Comparison of ENCODE assay signal across 23 mouse cellular contexts in genomic region chr2:6991010-6991421, GRCm38 (mm10).
DNase-seq lines count a peak whose midpoint lies in the region; ATAC-seq and TF ChIP-seq lines count a peak whose summit lies in the region.
"Had no signal": no experiment of that assay in that cellular context is flagged by ENCODE, and none has a peak within 500 bp of the region (broad histone marks: within the 10 kb centered on the region; RNA-seq: fewer than 3 reads in every experiment).

No protein-coding gene starts in this region.

- H3K4me2 ChIP-seq in lung, embryonic 14.5 days = no peak overlapping the region
- H3K4me2 ChIP-seq in heart, embryonic 15.5 days = peak overlapping the region; percentile 9
- H3K4me2 ChIP-seq: forebrain, embryonic 13.5 days; hindbrain, embryonic 14.5 days; stomach, embryonic 15.5 days had no signal

- H3K4me3 ChIP-seq in heart, embryonic 10.5 days = no peak overlapping the region
- no peak overlapping the region for H3K4me3 ChIP-seq in lung, embryonic 14.5 days (ENCODE audit: low read depth, low read length)
- no peak overlapping the region for H3K4me3 ChIP-seq in heart, embryonic 15.5 days
- H3K4me3 ChIP-seq: erythroblast, embryonic 14.5 days; forebrain, embryonic 13.5 days; left cerebral cortex, adult 2 months; stomach, embryonic 15.5 days had no signal

- peaks cover 11% of the 10 kb centered on the region; the same call in 1 of the 2 replicates for H3K4me1 ChIP-seq in heart, embryonic 10.5 days
- H3K4me1 ChIP-seq in lung, embryonic 14.5 days (ENCODE audit: insufficient read depth) = no peaks in the 10 kb centered on the region
- peaks cover 7% of the 10 kb centered on the region for H3K4me1 ChIP-seq in heart, embryonic 15.5 days (replicated peaks)
- H3K4me1 ChIP-seq: forebrain, embryonic 13.5 days; stomach, embryonic 15.5 days had no signal

- no peak for TF ChIP-seq CTCF in lung, embryonic 14.5 days (IDR thresholded peaks at IDR 0.05; ENCODE audit: low read depth)

- DNase-seq in heart, adult 11 months = peak; percentile 91
- DNase-seq in heart, embryonic 10.5 days (ENCODE audit: low spot score) = no peak
- peak; percentile 18 for DNase-seq in lung, embryonic 14.5 days
- no peak for DNase-seq in lung, adult 18-20 months
- DNase-seq in lung, postnatal 4 days = peak; percentile 13 to 29
- no peak for DNase-seq in spleen, postnatal 36 days (ENCODE audit: low spot score in 2 of 2)
- DNase-seq: cerebellum, adult 2 months; cerebellum, postnatal 36 days; kidney, adult 8-10 months; kidney, postnatal 25 days; layer of hippocampus, adult 9-11 months; left cerebral cortex, postnatal 4 days; liver; right cerebral cortex, postnatal 25 days; thymus, adult 18-20 months; thymus, postnatal 4 days had no signal

- no peak overlapping the region for H3K27ac ChIP-seq in heart, embryonic 10.5 days
- no peak overlapping the region for H3K27ac ChIP-seq in lung, embryonic 14.5 days (ENCODE audit: low read depth)
- peak overlapping the region; percentile 71 for H3K27ac ChIP-seq in heart, embryonic 15.5 days
- H3K27ac ChIP-seq: forebrain, embryonic 13.5 days; hindbrain, embryonic 14.5 days; stomach, embryonic 15.5 days had no signal

- H3K36me3 ChIP-seq in heart, embryonic 10.5 days = no peaks in the 10 kb centered on the region
- H3K36me3 ChIP-seq in lung, embryonic 14.5 days (ENCODE audit: insufficient read depth) = no peaks in the 10 kb centered on the region
- no peaks in the 10 kb centered on the region for H3K36me3 ChIP-seq in heart, embryonic 15.5 days
- H3K36me3 ChIP-seq: stomach, embryonic 15.5 days had no signal

- H3K9ac ChIP-seq in lung, embryonic 14.5 days = no peak overlapping the region
- H3K9ac ChIP-seq in heart, embryonic 15.5 days = no peak overlapping the region
- H3K9ac ChIP-seq: forebrain, embryonic 13.5 days; hindbrain, embryonic 14.5 days; stomach, embryonic 15.5 days had no signal

- ATAC-seq in lung, embryonic 14.5 days (ENCODE audit: insufficient read depth) = peak; percentile 41; the same call in 1 of the 2 replicates
- peak; percentile 60; the same call in 1 of the 2 replicates for ATAC-seq in heart, embryonic 15.5 days (replicated peaks; ENCODE audit: insufficient number of reproducible peaks, insufficient read depth, low FRiP score, low read depth)
- ATAC-seq: forebrain, embryonic 13.5 days had no signal

- 45% methylated on average over 5 of the region's 5 CpGs for WGBS in heart, embryonic 10.5 days
- 39% methylated on average over 5 of the region's 5 CpGs for WGBS in lung, embryonic 14.5 days
- 29% methylated on average over 5 of the region's 5 CpGs for WGBS in heart, embryonic 15.5 days

- no peaks in the 10 kb centered on the region for H3K9me3 ChIP-seq in heart, embryonic 10.5 days
- no peaks in the 10 kb centered on the region for H3K9me3 ChIP-seq in lung, embryonic 14.5 days (ENCODE audit: low read depth, low read length)
- no peaks in the 10 kb centered on the region for H3K9me3 ChIP-seq in heart, embryonic 15.5 days (replicated peaks)
- H3K9me3 ChIP-seq: forebrain, embryonic 13.5 days; stomach, embryonic 15.5 days had no signal

- no peaks in the 10 kb centered on the region for H3K27me3 ChIP-seq in heart, embryonic 10.5 days (ENCODE audit: insufficient read depth, poor library complexity, severe bottlenecking)
- no peaks in the 10 kb centered on the region for H3K27me3 ChIP-seq in lung, embryonic 14.5 days (ENCODE audit: insufficient read depth, low read length)
- no peaks in the 10 kb centered on the region for H3K27me3 ChIP-seq in heart, embryonic 15.5 days
- H3K27me3 ChIP-seq: CH12.LX; forebrain, embryonic 13.5 days; stomach, embryonic 15.5 days had no signal

Comparison
In these comparisons a context has a peak if more than half of its experiments do, and no peak if none do; other contexts are left out.
1. DNase-seq: peak in heart, adult 11 months (single experiment), lung, embryonic 14.5 days (single experiment) and lung, postnatal 4 days (2 of 2); none in heart, embryonic 10.5 days (single experiment), lung, adult 18-20 months (0 of 2) and spleen, postnatal 36 days (0 of 2).